Mouse (Mus musculus): ENCODE data around the gene Kcnk12. TPM values are rescaled to one million over a fixed set of nuclear protein-coding genes. Genes with fewer than 3 reads are reported as not detected.

The Kcnk12 gene
- polyA plus RNA-seq, 1 experiment from 2014 or later: 0.06 TPM

DNA sequence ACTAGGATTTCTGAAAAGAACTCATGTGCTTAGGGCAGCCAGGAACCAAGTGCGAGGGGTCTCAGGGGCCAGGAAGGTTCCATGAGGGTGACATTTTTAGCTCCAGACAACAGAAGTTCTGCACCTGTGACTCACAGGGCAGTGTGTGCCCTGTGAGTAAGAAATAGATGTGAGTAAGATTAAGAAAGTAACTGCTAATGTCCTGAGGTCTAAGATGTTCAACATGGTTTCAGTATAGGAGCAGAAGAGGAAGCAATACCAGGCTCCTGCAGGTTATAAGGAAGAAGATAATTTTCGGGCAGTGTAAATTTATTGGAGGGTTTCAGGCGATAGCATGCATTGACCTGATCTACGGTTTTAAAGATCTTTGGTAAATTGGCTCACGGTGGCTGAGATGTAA lies 16.6 kb downstream of the Kcnk12 start:
- DNase-seq (ENCODE audit: low spot score): no peak
- Histone ChIP-seq H3K36me3 (no peaks in the 10 kb centered on the region), H3K27ac (no peak overlapping the region), H3K4me1 (peaks cover 3% of the 10 kb centered on the region; the same call in 1 of the 2 replicates), H3K9me3 (no peaks in the 10 kb centered on the region), H3K27me3 (ENCODE audit: insufficient read depth, poor library complexity, severe bottlenecking) (no peaks in the 10 kb centered on the region), H3K4me3 (no peak overlapping the region)
- 85% methylated on average over 5 of the region's 5 CpGs for WGBS

- no peak for DNase-seq (ENCODE audit: low spot score)
- Histone ChIP-seq H3K36me3 (no peaks in the 10 kb centered on the region), H3K9me3 (no peaks in the 10 kb centered on the region), H3K4me3 (no peak overlapping the region), H3K27ac (no peak overlapping the region), H3K27me3 (ENCODE audit: insufficient read depth, poor library complexity, severe bottlenecking) (no peaks in the 10 kb centered on the region), H3K4me1 (peaks cover 3% of the 10 kb centered on the region; the same call in 1 of the 2 replicates)
- WGBS: 66% methylated on average over 2 of the region's 2 CpGs
Measured at GRCm38 (mm10) chr17:87780164-87780563, 17.6 kb downstream of the Kcnk12 start.

- 82% methylated on average over 8 of the region's 8 CpGs for WGBS
- H3K4me1 ChIP-seq: peaks cover 3% of the 10 kb centered on the region; the same call in 1 of the 2 replicates
- no peak overlapping the region for H3K27ac ChIP-seq
- H3K36me3 ChIP-seq: no peaks in the 10 kb centered on the region
- H3K27me3 ChIP-seq (ENCODE audit: insufficient read depth, poor library complexity, severe bottlenecking): no peaks in the 10 kb centered on the region
- no peaks in the 10 kb centered on the region for H3K9me3 ChIP-seq
- no peak for DNase-seq (ENCODE audit: low spot score)
- H3K4me3 ChIP-seq: no peak overlapping the region
Measured at GRCm38 (mm10) chr17:87774982-87775381, 22.8 kb downstream of the Kcnk12 start.

DNA sequence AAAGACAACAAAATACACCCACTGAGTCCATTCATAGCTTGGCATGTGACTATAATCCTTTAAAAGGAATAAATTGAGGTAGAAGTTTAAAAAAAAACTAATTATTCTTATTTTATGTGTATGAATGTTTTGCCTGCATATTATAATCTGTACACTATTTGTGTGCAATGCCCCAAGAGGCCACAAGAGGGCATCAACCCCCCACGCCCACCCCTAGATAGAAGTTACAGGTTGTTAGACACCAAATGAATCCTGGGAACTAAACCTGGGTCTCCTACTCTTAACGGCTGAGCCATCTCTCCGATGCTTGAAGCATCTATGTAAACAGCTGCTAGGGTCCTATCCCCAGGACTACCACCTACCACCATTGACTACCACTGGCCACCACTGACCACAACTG lies 24.6 kb downstream of the Kcnk12 start:
- no peaks in the 10 kb centered on the region for H3K27me3 ChIP-seq (ENCODE audit: insufficient read depth, poor library complexity, severe bottlenecking)
- H3K36me3 ChIP-seq: no peaks in the 10 kb centered on the region
- H3K4me3 ChIP-seq: no peak overlapping the region
- no peak overlapping the region for H3K27ac ChIP-seq
- no peak for DNase-seq (ENCODE audit: low spot score)
- H3K4me1 ChIP-seq: no peaks in the 10 kb centered on the region
- no peaks in the 10 kb centered on the region for H3K9me3 ChIP-seq
- WGBS: 80% methylated on average over 3 of the region's 3 CpGs

GRCm38 (mm10) chr17:87770766-87771165 lies 27.0 kb downstream of the Kcnk12 start:
- Histone ChIP-seq H3K27me3 (ENCODE audit: insufficient read depth, poor library complexity, severe bottlenecking) (no peaks in the 10 kb centered on the region), H3K27ac (no peak overlapping the region), H3K9me3 (no peaks in the 10 kb centered on the region), H3K4me1 (no peaks in the 10 kb centered on the region), H3K36me3 (no peaks in the 10 kb centered on the region), H3K4me3 (no peak overlapping the region)
- no peak for DNase-seq (ENCODE audit: low spot score)
- 39% methylated on average over 5 of the region's 5 CpGs for WGBS

- Histone ChIP-seq H3K4me1 (no peaks in the 10 kb centered on the region), H3K9me3 (no peaks in the 10 kb centered on the region), H3K27me3 (ENCODE audit: insufficient read depth, poor library complexity, severe bottlenecking) (0 out of 2 replicates have a peak, but pooled peaks cover 3% of the 10 kb centered on the region), H3K27ac (no peak overlapping the region), H3K4me3 (no peak overlapping the region), H3K36me3 (no peaks in the 10 kb centered on the region)
- 84% methylated on average over 6 of the region's 6 CpGs for WGBS
- no peak for DNase-seq (ENCODE audit: low spot score)
Measured at GRCm38 (mm10) chr17:87766888-87767287, 30.9 kb downstream of the Kcnk12 start.

- no peak overlapping the region for H3K4me3 ChIP-seq
- no peaks in the 10 kb centered on the region for H3K4me1 ChIP-seq
- no peaks in the 10 kb centered on the region for H3K36me3 ChIP-seq
- H3K9me3 ChIP-seq: no peaks in the 10 kb centered on the region
- H3K27ac ChIP-seq: no peak overlapping the region
- H3K27me3 ChIP-seq (ENCODE audit: insufficient read depth, poor library complexity, severe bottlenecking): 0 out of 2 replicates have a peak, but pooled peaks cover 3% of the 10 kb centered on the region
- WGBS: 90% methylated on average over 11 of the region's 11 CpGs
- DNase-seq (ENCODE audit: low spot score): no peak
Measured at GRCm38 (mm10) chr17:87765031-87765430, 32.8 kb downstream of the Kcnk12 start.

DNA sequence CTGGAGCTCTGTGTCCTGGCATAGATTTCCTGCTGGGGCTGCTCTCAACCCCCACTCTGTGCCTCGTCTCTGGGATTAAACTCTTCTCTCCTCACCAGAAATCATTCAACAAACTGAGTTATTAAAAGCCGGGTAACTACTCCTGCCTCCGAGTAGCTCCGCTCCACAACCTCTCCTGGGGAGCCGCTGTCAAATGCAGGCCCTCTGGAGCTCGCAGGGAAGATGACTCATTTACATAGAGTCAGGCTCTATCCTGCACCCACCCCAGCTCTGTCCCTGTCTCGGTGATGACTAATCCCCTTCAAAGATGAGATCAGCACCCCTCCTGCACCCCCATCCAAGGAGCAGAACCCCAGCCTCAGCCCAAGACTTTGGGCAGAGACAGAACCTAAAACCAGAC lies 34.6 kb downstream of the Kcnk12 start:
- no peaks in the 10 kb centered on the region for H3K36me3 ChIP-seq
- DNase-seq (ENCODE audit: low spot score): no peak
- 0 out of 2 replicates have a peak, but pooled peaks cover 3% of the 10 kb centered on the region for H3K27me3 ChIP-seq (ENCODE audit: insufficient read depth, poor library complexity, severe bottlenecking)
- no peak overlapping the region for H3K4me3 ChIP-seq
- no peaks in the 10 kb centered on the region for H3K4me1 ChIP-seq
- H3K9me3 ChIP-seq: no peaks in the 10 kb centered on the region
- H3K27ac ChIP-seq: no peak overlapping the region
- WGBS: 51% methylated on average over 7 of the region's 7 CpGs

DNA sequence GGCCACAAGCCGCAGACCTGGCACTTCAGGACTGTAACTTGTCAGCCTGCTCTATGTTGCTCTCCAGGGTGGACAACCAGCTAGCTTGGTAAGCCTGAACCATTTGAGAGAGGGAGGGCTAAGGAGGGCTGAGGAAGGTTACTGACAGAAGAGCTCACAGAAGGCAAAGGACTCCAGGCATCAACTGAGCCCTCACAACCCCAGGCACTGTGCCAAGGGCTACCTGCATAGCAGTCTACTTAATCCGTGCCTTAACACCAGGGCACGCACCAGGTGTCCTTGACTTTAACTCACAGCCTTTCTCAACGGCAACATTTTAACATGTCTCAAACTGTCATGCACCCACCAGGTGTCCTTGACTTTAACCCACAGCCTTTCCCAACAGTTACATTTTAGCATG lies 37.5 kb downstream of the Kcnk12 start:
- no peak overlapping the region for H3K4me3 ChIP-seq
- no peak overlapping the region for H3K27ac ChIP-seq
- H3K36me3 ChIP-seq: no peaks in the 10 kb centered on the region
- DNase-seq (ENCODE audit: low spot score): no peak
- 85% methylated on average over 4 of the region's 4 CpGs for WGBS
- 0 out of 2 replicates have a peak, but pooled peaks cover 3% of the 10 kb centered on the region for H3K27me3 ChIP-seq (ENCODE audit: insufficient read depth, poor library complexity, severe bottlenecking)
- no peaks in the 10 kb centered on the region for H3K4me1 ChIP-seq
- no peaks in the 10 kb centered on the region for H3K9me3 ChIP-seq

GRCm38 (mm10) chr17:87745926-87746888 lies 51.6 kb downstream of the Kcnk12 start:
- Histone ChIP-seq H3K4me3 (peak overlapping the region; percentile 71), H3K36me3 (no peaks in the 10 kb centered on the region), H3K4me1 (peaks cover 16% of the 10 kb centered on the region), H3K9me3 (no peaks in the 10 kb centered on the region), H3K27me3 (ENCODE audit: insufficient read depth, poor library complexity, severe bottlenecking) (peaks cover 75% of the 10 kb centered on the region), H3K27ac (peak overlapping the region; percentile 52)
- no peak for DNase-seq (ENCODE audit: low spot score)
- WGBS: 2% methylated on average over 101 of the region's 101 CpGs

DNA sequence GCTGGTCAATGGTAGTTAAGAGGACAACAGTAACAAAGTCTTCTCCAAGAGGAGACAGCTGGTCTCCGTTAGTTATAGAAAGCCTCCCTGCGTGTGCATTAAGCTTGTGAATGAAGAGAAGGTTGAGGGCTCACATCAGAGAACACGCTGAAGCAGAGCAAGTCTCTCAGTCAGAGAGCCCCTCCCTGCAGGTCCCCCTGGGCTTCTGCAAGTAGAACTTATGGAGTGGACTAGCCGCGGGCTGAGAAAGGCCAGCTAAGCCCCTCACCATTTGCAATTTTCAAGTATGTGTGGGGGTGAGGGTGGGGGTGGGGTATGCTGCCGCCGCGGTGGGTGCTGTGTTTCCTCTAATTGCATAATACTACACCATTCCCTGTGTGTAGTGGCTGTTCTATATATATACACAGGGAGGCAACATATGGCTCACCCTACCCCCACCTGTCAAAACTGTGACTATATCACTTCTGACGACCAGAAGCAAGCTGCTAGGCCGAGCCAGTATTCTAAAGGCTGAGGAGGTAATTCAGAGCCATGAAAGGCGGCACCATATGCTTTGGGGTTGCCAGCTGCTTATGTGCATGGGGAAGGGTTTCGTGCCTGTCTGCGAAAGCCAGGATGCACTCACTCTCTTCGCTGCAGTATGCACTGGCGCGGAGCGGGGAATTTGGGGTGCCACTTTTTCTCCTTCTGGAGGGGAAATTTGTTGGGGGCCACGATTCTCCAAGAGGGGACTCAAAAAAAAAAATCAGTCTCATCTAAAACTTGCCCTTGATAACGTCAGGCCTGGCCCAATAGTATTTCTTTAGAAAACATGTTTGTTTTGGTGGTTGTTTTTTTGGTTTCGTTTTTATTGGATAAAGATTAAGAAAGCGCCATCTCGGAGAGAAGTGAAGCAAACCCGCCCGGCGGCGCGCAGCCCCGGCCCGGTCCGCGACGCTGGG lies 52.5 kb downstream of the Kcnk12 start:
- Histone ChIP-seq H3K4me1 (peaks cover 16% of the 10 kb centered on the region), H3K27ac (peak overlapping the region; percentile 52; the same call in 1 of the 2 replicates), H3K9me3 (no peaks in the 10 kb centered on the region), H3K4me3 (peak overlapping the region; percentile 71), H3K36me3 (no peaks in the 10 kb centered on the region), H3K27me3 (ENCODE audit: insufficient read depth, poor library complexity, severe bottlenecking) (peaks cover 84% of the 10 kb centered on the region)
- no peak for DNase-seq (ENCODE audit: low spot score)
- WGBS: 10% methylated on average over 32 of the region's 32 CpGs

GRCm38 (mm10) chr17:87739835-87740234 lies 58.0 kb downstream of the Kcnk12 start:
- H3K4me3 ChIP-seq: no peak overlapping the region
- no peak for DNase-seq (ENCODE audit: low spot score)
- 32% methylated on average over 1 of the region's 1 CpGs for WGBS
- H3K9me3 ChIP-seq: no peaks in the 10 kb centered on the region
- no peaks in the 10 kb centered on the region; the same call in 1 of the 2 replicates for H3K4me1 ChIP-seq
- no peaks in the 10 kb centered on the region for H3K36me3 ChIP-seq
- peaks cover 44% of the 10 kb centered on the region for H3K27me3 ChIP-seq (ENCODE audit: insufficient read depth, poor library complexity, severe bottlenecking)
- no peak overlapping the region for H3K27ac ChIP-seq

Measured in heart, embryonic 10.5 days (tissue).